Mouse (Mus musculus) MEL (cell line): ENCODE data around the gene Tcf12. TPM values are rescaled to one million over a fixed set of nuclear protein-coding genes. Genes with fewer than 3 reads are reported as not detected.

Experiments
- DNase-seq: peaks from one replicate; pipeline ENCODE4 v3.0.0; 2011; ENCODE audit warnings: low read depth, low spot score
- H3K27ac ChIP-seq: 2 replicates; pipeline ENCODE4 v1.5.1; 2012; ENCODE audit warnings: low read depth, mild to moderate bottlenecking, control low read depth, low read length, moderate library complexity; ENCODE audit not compliant: control insufficient read depth
- H3K27me3 ChIP-seq, 2 experiments: fragments of 150-350 bp in 1 of 2; sonication (generic) in 1 of 2; 2 replicates each; pipeline ENCODE4 v1.6.1; 2012; ENCODE audit warnings: low read length in 2 of 2, mild to moderate bottlenecking in 2 of 2, improper control_type of control experiment in 1 of 2, moderate library complexity in 1 of 2; ENCODE audit not compliant: insufficient read depth in 2 of 2, control insufficient read depth in 1 of 2
- H3K36me3 ChIP-seq, 2 experiments: 2 replicates each; pipeline ENCODE4 v1.6.1; 2012 to 2014; ENCODE audit warnings: low read length in 2 of 2, improper control_type of control experiment in 1 of 2, inconsistent platforms in 1 of 2, mild to moderate bottlenecking in 1 of 2; ENCODE audit not compliant: insufficient read depth in 2 of 2, control insufficient read depth in 1 of 2
- H3K4me1 ChIP-seq, 2 experiments: fragments of 150-350 bp in 1 of 2; sonication (generic) in 1 of 2; 2 replicates each; pipeline ENCODE4 v1.6.1; 2012; ENCODE audit warnings: low read length in 2 of 2, improper control_type of control experiment in 1 of 2, mild to moderate bottlenecking in 1 of 2; ENCODE audit not compliant: insufficient read depth in 2 of 2, control insufficient read depth in 1 of 2
- H3K4me3 ChIP-seq, 2 experiments: fragments of 150-350 bp in 1 of 2; sonication (generic) in 1 of 2; 2 replicates each; pipeline ENCODE4 v1.5.1; 2012; ENCODE audit warnings: low read depth in 2 of 2, low read length in 2 of 2, mild to moderate bottlenecking in 2 of 2, moderate library complexity in 2 of 2, control low read depth in 1 of 2, improper control_type of control experiment in 1 of 2; ENCODE audit not compliant: control insufficient read depth in 1 of 2, insufficient read depth in 1 of 2
- H3K79me2 ChIP-seq: 2 replicates; pipeline ENCODE4 v1.6.1; 2012; ENCODE audit warnings: mild to moderate bottlenecking, low read length, moderate library complexity; ENCODE audit not compliant: control insufficient read depth, poor library complexity, insufficient read depth
- H3K9ac ChIP-seq: 2 replicates; pipeline ENCODE4 v1.6.1; 2012; ENCODE audit warnings: low read depth, mild to moderate bottlenecking, control low read depth, low read length, moderate library complexity; ENCODE audit not compliant: control insufficient read depth, poor library complexity, severe bottlenecking
- H3K9me3 ChIP-seq: fragments of 150-350 bp; sonication (generic); replicated peaks from 2 replicates; pipeline ENCODE4 v1.6.1; 2012; ENCODE audit warnings: mild to moderate bottlenecking, low read length, improper control_type of control experiment, moderate library complexity; ENCODE audit not compliant: insufficient read depth
- CHD2 ChIP-seq: IDR thresholded peaks from 2 replicates; pipeline ENCODE4 v1.6.1; 2011; ENCODE audit warnings: low read length, improper control_type of control experiment
- CTCF ChIP-seq, 3 experiments: IDR thresholded peaks in 2 of 3; conservative IDR thresholded peaks in 1 of 3; 2 replicates each; pipeline ENCODE4 v1.5.1; 2011 to 2012; ENCODE audit warnings: low read length in 3 of 3, low read depth in 2 of 3, mild to moderate bottlenecking in 2 of 3, improper control_type of control experiment in 1 of 3, inconsistent platforms in 1 of 3, mixed read lengths in 1 of 3, moderate library complexity in 1 of 3; ENCODE audit not compliant: control insufficient read depth in 1 of 3, insufficient read depth in 1 of 3, poor library complexity in 1 of 3, severe bottlenecking in 1 of 3
- GATA1 ChIP-seq: IDR thresholded peaks from 2 replicates; pipeline ENCODE4 v1.6.1; 2011; ENCODE audit warnings: low read depth, low read length, improper control_type of control experiment
- JUND ChIP-seq: IDR thresholded peaks from 2 replicates; pipeline ENCODE4 v1.6.1; 2011; ENCODE audit warnings: low read depth, mild to moderate bottlenecking, improper control_type of control experiment, low read length
- KAT2A ChIP-seq: conservative IDR thresholded peaks from 2 replicates; pipeline ENCODE4 v1.6.1; 2012; ENCODE audit warnings: low read depth, low read length, improper control_type of control experiment, inconsistent platforms
- MAFK ChIP-seq: IDR thresholded peaks from 2 replicates; pipeline ENCODE4 v1.6.1; 2011; ENCODE audit warnings: low read depth, mild to moderate bottlenecking, low read length, improper control_type of control experiment, borderline replicate concordance
- MAX ChIP-seq: IDR thresholded peaks from 2 replicates; pipeline ENCODE4 v1.6.1; 2011; ENCODE audit warnings: low read length, improper control_type of control experiment
- MAZ ChIP-seq: IDR thresholded peaks from 2 replicates; pipeline ENCODE4 v1.6.1; 2012; ENCODE audit warnings: low read depth, mild to moderate bottlenecking, inconsistent platforms, low read length, improper control_type of control experiment
- MXI1 ChIP-seq: IDR thresholded peaks from 2 replicates; pipeline ENCODE4 v1.6.1; 2011; ENCODE audit warnings: mild to moderate bottlenecking, low read depth, low read length, improper control_type of control experiment
- NELFE ChIP-seq: IDR thresholded peaks from 2 replicates; pipeline ENCODE4 v1.6.1; 2011; ENCODE audit warnings: low read depth, low read length, improper control_type of control experiment
- POLR2A ChIP-seq, 2 experiments: IDR thresholded peaks; 2 replicates each; pipeline ENCODE4 v1.6.1; 2011 to 2012; ENCODE audit warnings: low read length in 2 of 2, mild to moderate bottlenecking in 2 of 2, control low read depth in 1 of 2, improper control_type of control experiment in 1 of 2, low read depth in 1 of 2, moderate library complexity in 1 of 2; ENCODE audit not compliant: control insufficient read depth in 1 of 2, insufficient read depth in 1 of 2, poor library complexity in 1 of 2
- POLR2AphosphoS2 ChIP-seq: IDR thresholded peaks from 2 replicates; pipeline ENCODE4 v1.6.1; 2011; ENCODE audit warnings: low read length, improper control_type of control experiment
- POLR2AphosphoS5 ChIP-seq: IDR thresholded peaks from 2 replicates; pipeline ENCODE4 v1.6.1; 2012; ENCODE audit warnings: low read depth, borderline replicate concordance, mild to moderate bottlenecking, inconsistent platforms, low read length, moderate library complexity, mixed read lengths
- RAD21 ChIP-seq: IDR thresholded peaks from 2 replicates; pipeline ENCODE4 v1.6.1; 2011; ENCODE audit warnings: mild to moderate bottlenecking, low read depth, low read length, improper control_type of control experiment
- SIN3A ChIP-seq: IDR thresholded peaks from 2 replicates; pipeline ENCODE4 v1.6.1; 2012; ENCODE audit warnings: low read length, improper control_type of control experiment, inconsistent platforms
- SMC3 ChIP-seq: IDR thresholded peaks from 2 replicates; pipeline ENCODE4 v1.6.1; 2011; ENCODE audit warnings: low read depth, low read length, improper control_type of control experiment
- TAL1 ChIP-seq: IDR thresholded peaks from 2 replicates; pipeline ENCODE4 v1.6.1; 2012; ENCODE audit warnings: mild to moderate bottlenecking, inconsistent platforms, low read length, moderate library complexity, mixed read lengths
- USF1 ChIP-seq: IDR thresholded peaks from 2 replicates; pipeline ENCODE4 v1.6.1; 2014; ENCODE audit warnings: low read depth, mild to moderate bottlenecking, inconsistent platforms, low read length, improper control_type of control experiment, moderate library complexity
- USF2 ChIP-seq, 2 experiments: IDR thresholded peaks; 2 replicates each; pipeline ENCODE4 v1.6.1; 2011 to 2012; ENCODE audit warnings: improper control_type of control experiment in 2 of 2, low read length in 2 of 2, borderline replicate concordance in 1 of 2, inconsistent platforms in 1 of 2, low read depth in 1 of 2, mild to moderate bottlenecking in 1 of 2; ENCODE audit not compliant: insufficient read depth in 1 of 2
- ZC3H11A ChIP-seq: IDR thresholded peaks from 2 replicates; pipeline ENCODE4 v1.6.1; 2012; ENCODE audit warnings: low read depth, mild to moderate bottlenecking, inconsistent platforms, low read length, improper control_type of control experiment
- ZKSCAN1 ChIP-seq: IDR thresholded peaks from 2 replicates; pipeline ENCODE4 v1.6.1; 2012; ENCODE audit warnings: low read depth, mild to moderate bottlenecking, inconsistent platforms, low read length, improper control_type of control experiment, moderate library complexity
- ZMIZ1 ChIP-seq: IDR thresholded peaks from 2 replicates; pipeline ENCODE4 v1.6.1; 2012; ENCODE audit warnings: low read depth, mild to moderate bottlenecking, inconsistent platforms, low read length, improper control_type of control experiment, moderate library complexity
- ZNF384 ChIP-seq: IDR thresholded peaks from 2 replicates; pipeline ENCODE4 v1.6.1; 2012; ENCODE audit warnings: low read depth, mild to moderate bottlenecking, inconsistent platforms, low read length, improper control_type of control experiment
- polyA plus RNA-seq, 2 experiments: library from polyadenylated mRNA; stranded (reverse) in 1 of 2; unstranded in 1 of 2; fragments of >175 nt in 1 of 2; fragments of >200 nt in 1 of 2; gene quantifications; 2 replicates each; pipeline versions ENCODE4 v1.2.1 to v1.2.4; 2012; ENCODE audit warnings: low replicate concordance in 2 of 2, low read depth in 1 of 2; ENCODE audit not compliant: insufficient read length in 2 of 2, insufficient read depth in 1 of 2, missing spikeins in 1 of 2
- total RNA-seq: library from RNA; depleted of rRNA; stranded (reverse); fragments of 300-350 nt; gene quantifications from 2 replicates; pipeline ENCODE4 v1.2.3, GENCODE M21; 2012

Tcf12 gene
- total and polyA plus RNA-seq, 3 experiments: 29.3 to 70.5 (median 39.6) TPM

GRCm38 (mm10) chr9:71879972-71880371 is 231.7 kb downstream of the Tcf12 start:
- no peaks in the 10 kb centered on the region for H3K79me2 ChIP-seq
- no peak for TF ChIP-seq SMC3
- TF ChIP-seq CTCF (IDR thresholded peaks at IDR 0.05 in 2 of 3, conservative IDR thresholded peaks at IDR 0.05 in 1 of 3; ENCODE audit: control insufficient read depth in 1 of 3, insufficient read depth in 1 of 3, low read depth in 2 of 3, low read length in 3 of 3, poor library complexity in 1 of 3, severe bottlenecking in 1 of 3): no peak
- no peak for TF ChIP-seq ZKSCAN1
- no peak for TF ChIP-seq JUND
- TF ChIP-seq POLR2AphosphoS2: no peak
- TF ChIP-seq GATA1: no peak
- no peak for TF ChIP-seq POLR2AphosphoS5
- TF ChIP-seq RAD21: no peak
- no peaks in the 10 kb centered on the region for H3K27me3 ChIP-seq
- H3K9ac ChIP-seq: no peak overlapping the region
- peaks cover 0 to 14% of the 10 kb centered on the region in 2 experiments; a peak in 2 of 4 replicates for H3K36me3 ChIP-seq
- H3K4me3 ChIP-seq: no peak overlapping the region
- no peaks in the 10 kb centered on the region for H3K4me1 ChIP-seq
- H3K9me3 ChIP-seq: no peaks in the 10 kb centered on the region
- DNase-seq: no peak
- H3K27ac ChIP-seq: no peak overlapping the region

GRCm38 (mm10) chr9:71879415-71879814 is 232.3 kb downstream of the Tcf12 start:
- TF ChIP-seq GATA1 (no peak), USF1 (no peak)
- Histone ChIP-seq H3K36me3 (peaks cover 1 to 11% of the 10 kb centered on the region in 2 experiments), H3K9me3 (no peaks in the 10 kb centered on the region), H3K4me3 (no peak overlapping the region), H3K27ac (no peak overlapping the region), H3K79me2 (no peaks in the 10 kb centered on the region), H3K4me1 (peaks cover 0 to under 1% of the 10 kb centered on the region in 2 experiments; a peak in 1 of 4 replicates), H3K9ac (no peak overlapping the region), H3K27me3 (no peaks in the 10 kb centered on the region)
- no peak for DNase-seq

DNA sequence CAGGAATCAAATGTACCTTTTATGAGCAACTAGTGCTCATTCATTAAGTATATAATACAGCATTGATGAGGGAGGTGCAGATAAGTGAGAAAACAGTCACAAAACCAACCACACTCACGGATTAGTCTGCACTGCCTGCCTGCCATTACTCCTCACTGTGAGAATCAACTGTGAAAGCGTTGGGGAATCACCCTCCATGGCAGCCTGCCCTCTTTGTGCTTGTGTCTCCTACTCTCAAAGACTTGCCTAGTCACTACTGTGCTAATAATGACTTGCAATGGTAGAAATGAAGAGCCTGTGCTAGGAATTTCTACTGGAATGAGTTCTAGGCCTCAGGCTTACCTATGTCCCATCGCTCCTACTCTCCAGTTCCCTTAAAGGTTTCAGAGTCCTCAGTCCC is 233.8 kb downstream of the Tcf12 start:
- peaks cover 4 to 9% of the 10 kb centered on the region in 2 experiments; a peak in 3 of 4 replicates for H3K36me3 ChIP-seq
- H3K9ac ChIP-seq: no peak overlapping the region
- no peaks in the 10 kb centered on the region for H3K79me2 ChIP-seq
- H3K27ac ChIP-seq: no peak overlapping the region
- TF ChIP-seq NELFE (no peak), CTCF (IDR thresholded peaks at IDR 0.05 in 2 of 3, conservative IDR thresholded peaks at IDR 0.05 in 1 of 3; ENCODE audit: control insufficient read depth in 1 of 3, insufficient read depth in 1 of 3, low read depth in 2 of 3, low read length in 3 of 3, poor library complexity in 1 of 3, severe bottlenecking in 1 of 3) (no peak), TAL1 (no peak), GATA1 (no peak), MAX (no peak), ZMIZ1 (no peak), POLR2AphosphoS2 (no peak), MAZ (no peak), KAT2A (no peak), MXI1 (no peak), ZC3H11A (no peak), MAFK (no peak), CHD2 (no peak), ZNF384 (no peak), USF2 (IDR thresholded peaks at IDR 0.05; ENCODE audit: borderline replicate concordance in 1 of 2, insufficient read depth in 1 of 2, low read depth in 1 of 2, low read length in 2 of 2) (no peak), SIN3A (no peak), POLR2A (IDR thresholded peaks at IDR 0.05; ENCODE audit: control insufficient read depth in 1 of 2, insufficient read depth in 1 of 2, low read depth in 1 of 2, low read length in 2 of 2, poor library complexity in 1 of 2) (no peak)
- no peaks in the 10 kb centered on the region for H3K27me3 ChIP-seq
- peaks cover 0 to 4% of the 10 kb centered on the region in 2 experiments; a peak in 1 of 4 replicates for H3K4me1 ChIP-seq
- no peak for DNase-seq
- H3K9me3 ChIP-seq: no peaks in the 10 kb centered on the region
- no peak overlapping the region for H3K4me3 ChIP-seq
